Mouse (Mus musculus): Measurements from ENCODE around the gene Gapvd1. TPM values are rescaled to one million over a fixed set of nuclear protein-coding genes. Genes with fewer than 3 reads are reported as not detected.

Gene Gapvd1
- 10 to 100 TPM; 81.0 to 96.1 TPM for total RNA-seq (2023)

GRCm38 (mm10) chr2:34754551-34755358, at the start of gene Gapvd1:
Gene Gapvd1 (minus strand): TSS chr2:34755232.

GRCm38 (mm10) chr2:34799357-34800256, 44.6 kb upstream of the Gapvd1 start, which contains the start of gene Rabepk:
Gene Rabepk (minus strand): TSS chr2:34799912.

GRCm38 (mm10) chr2:34771368-34772226, 16.6 kb upstream of the Gapvd1 start, which contains the start of gene Hspa5:
Gene Hspa5 (plus strand): TSS chr2:34771970.

Other genes starting within 250 kb of the Gapvd1 start
- 100 to 1,000 TPM; 340 to 424 TPM for gene Hspa5, start 16.7 kb upstream of the Gapvd1 start, total RNA-seq (2023)
- 1 to 10 TPM; 6.6 to 7.0 TPM for gene Rabepk, start 44.7 kb upstream of the Gapvd1 start, total RNA-seq (2023)
- gene Fbxw2, start 71.1 kb upstream of the Gapvd1 start, total RNA-seq (2023): 10 to 100 TPM; 91.8 to 97.4 TPM
- under 1 TPM in 1 of 2 experiments, not detected in 1; 0.22 TPM for gene Gm34653, start 77.8 kb upstream of the Gapvd1 start, total RNA-seq (2023)
- not detected for gene Cutal, start 119.2 kb upstream of the Gapvd1 start, total RNA-seq (2023)
- gene Psmd5, start 119.7 kb upstream of the Gapvd1 start, total RNA-seq (2023): 10 to 100 TPM; 19.0 to 19.9 TPM
- 10 to 100 TPM; 11.1 to 14.2 TPM for gene Phf19, start 158.8 kb upstream of the Gapvd1 start, total RNA-seq (2023)
- gene Traf1, start 206.5 kb upstream of the Gapvd1 start, total RNA-seq (2023): 1 to 10 TPM; 5.0 to 6.4 TPM

Measured in neutrophil, adult 59 days (primary cell).